Mouse (Mus musculus): ENCODE results near the gene Ctbp2. TPM values are rescaled to one million over a fixed set of nuclear protein-coding genes. Genes with fewer than 3 reads are reported as not detected.
"Not testable (repeated sequence)": the region's sequence is repeated elsewhere in the genome, so short reads cannot be mapped to it uniquely, and the experiment has no call there.

Ctbp2 gene
- polyA plus RNA-seq, 1 experiment = 82.6 TPM

DNA sequence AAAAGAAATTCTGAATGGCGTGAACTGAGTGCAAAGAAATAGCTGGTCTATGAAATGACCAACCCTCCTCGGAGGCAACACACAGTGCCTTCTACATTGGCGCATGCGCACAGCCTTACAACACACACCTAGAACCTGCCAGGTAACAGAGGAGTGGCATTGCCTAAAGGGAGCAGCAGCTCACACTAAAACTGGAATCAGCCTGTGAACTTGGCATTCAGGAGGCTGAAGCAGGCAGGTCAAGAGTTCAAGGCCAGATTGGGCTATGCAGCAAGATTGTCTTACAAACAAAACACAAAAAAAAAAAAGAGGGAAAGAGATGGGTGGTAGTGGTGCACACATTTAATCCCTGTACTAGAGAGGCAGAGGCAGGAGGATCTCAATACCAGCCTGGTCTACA is 14.7 kb downstream of the Ctbp2 start:
- H3K27me3 ChIP-seq (replicated peaks) = no peaks in the 10 kb centered on the region
- no peaks in the 10 kb centered on the region for H3K9me3 ChIP-seq
- no peak overlapping the region for H3K4me3 ChIP-seq (replicated peaks)
- TF ChIP-seq FLI1 (IDR thresholded peaks at IDR 0.05; ENCODE audit: low read length) = no peak
- no peak for TF ChIP-seq GATA1 (IDR thresholded peaks at IDR 0.05; ENCODE audit: borderline replicate concordance, low read length)
- H3K36me3 ChIP-seq (replicated peaks; ENCODE audit: low read length) = peaks cover 41% of the 10 kb centered on the region
- H3K4me1 ChIP-seq = peaks cover 70% of the 10 kb centered on the region

DNA sequence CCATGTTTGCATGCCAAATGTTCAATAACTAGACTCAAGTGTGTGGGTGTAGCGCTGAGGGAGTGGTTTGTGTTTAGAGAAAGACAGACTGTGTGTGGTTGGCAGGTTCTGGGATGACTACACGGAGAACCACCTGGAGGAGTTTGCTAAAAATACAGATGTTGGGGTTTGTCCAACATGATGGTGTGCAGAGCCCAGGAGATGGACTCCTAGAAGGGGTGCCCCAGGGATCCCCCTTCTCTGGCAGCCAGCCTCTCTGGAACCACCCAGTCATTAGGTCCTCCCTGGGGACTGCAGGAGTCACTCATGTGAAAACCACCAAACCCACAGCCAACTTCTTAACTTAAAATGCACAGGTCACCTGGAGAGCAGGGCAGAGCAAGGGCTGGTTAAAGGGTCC is 15.5 kb downstream of the Ctbp2 start:
- Histone ChIP-seq H3K4me3 (replicated peaks) (no peak overlapping the region), H3K36me3 (replicated peaks; ENCODE audit: low read length) (peaks cover 41% of the 10 kb centered on the region), H3K4me1 (peaks cover 63% of the 10 kb centered on the region), H3K9me3 (no peaks in the 10 kb centered on the region), H3K27me3 (replicated peaks) (no peaks in the 10 kb centered on the region)
- TF ChIP-seq FLI1 (IDR thresholded peaks at IDR 0.05; ENCODE audit: low read length) (no peak), GATA1 (IDR thresholded peaks at IDR 0.05; ENCODE audit: borderline replicate concordance, low read length) (no peak)

DNA sequence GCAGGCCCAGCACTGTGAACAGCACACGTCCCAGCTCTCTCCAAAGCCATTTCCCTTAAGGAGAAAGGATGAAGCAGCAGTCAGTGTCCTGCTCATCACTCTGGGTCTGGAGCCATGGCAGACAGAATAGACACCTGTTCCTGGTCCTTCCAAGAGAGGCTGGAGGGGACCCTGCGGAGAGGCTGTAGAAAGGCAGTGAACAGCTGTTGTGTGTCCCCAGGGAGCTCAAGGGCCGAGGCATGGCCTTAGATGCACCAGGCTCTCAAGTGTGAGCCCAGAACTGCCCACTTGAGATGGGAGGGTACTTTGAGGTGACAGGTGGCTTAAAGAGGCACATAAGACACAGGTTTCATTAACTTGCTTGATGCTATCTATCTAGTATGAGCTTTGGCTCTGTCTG is 21.6 kb downstream of the Ctbp2 start:
- peaks cover 51% of the 10 kb centered on the region for H3K36me3 ChIP-seq (replicated peaks; ENCODE audit: low read length)
- TF ChIP-seq GATA1 (IDR thresholded peaks at IDR 0.05; ENCODE audit: borderline replicate concordance, low read length) = no peak
- no peak for TF ChIP-seq FLI1 (IDR thresholded peaks at IDR 0.05; ENCODE audit: low read length)
- H3K9me3 ChIP-seq = no peaks in the 10 kb centered on the region
- peaks cover 65% of the 10 kb centered on the region for H3K4me1 ChIP-seq
- H3K4me3 ChIP-seq (replicated peaks) = no peak overlapping the region
- no peaks in the 10 kb centered on the region for H3K27me3 ChIP-seq (replicated peaks)

DNA sequence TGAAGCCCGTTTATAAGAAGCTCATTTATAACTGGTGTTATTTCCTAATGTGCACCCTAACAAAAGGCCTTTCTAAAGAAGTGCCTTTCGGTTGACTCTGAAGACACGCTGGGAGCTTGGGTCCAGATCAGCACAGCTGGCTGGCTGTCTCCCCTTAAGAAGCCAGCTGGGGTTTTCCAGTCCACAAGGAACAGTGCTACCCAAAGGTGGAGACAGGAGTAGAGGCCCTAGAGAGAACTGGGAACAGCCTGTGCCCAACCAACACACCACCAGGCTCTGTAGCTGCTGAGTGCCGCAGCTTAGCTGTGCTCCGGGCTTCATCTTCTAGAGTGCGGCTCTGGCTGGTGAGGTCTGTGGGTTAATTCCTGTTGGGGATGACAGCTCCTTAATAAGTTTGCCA is 23.1 kb downstream of the Ctbp2 start:
- Histone ChIP-seq H3K27me3 (replicated peaks) (no peaks in the 10 kb centered on the region), H3K36me3 (replicated peaks; ENCODE audit: low read length) (peaks cover 59% of the 10 kb centered on the region), H3K9me3 (no peaks in the 10 kb centered on the region), H3K4me3 (replicated peaks) (no peak overlapping the region), H3K4me1 (peaks cover 51% of the 10 kb centered on the region)
- TF ChIP-seq FLI1 (IDR thresholded peaks at IDR 0.05; ENCODE audit: low read length) (no peak), GATA1 (IDR thresholded peaks at IDR 0.05; ENCODE audit: borderline replicate concordance, low read length) (no peak)

DNA sequence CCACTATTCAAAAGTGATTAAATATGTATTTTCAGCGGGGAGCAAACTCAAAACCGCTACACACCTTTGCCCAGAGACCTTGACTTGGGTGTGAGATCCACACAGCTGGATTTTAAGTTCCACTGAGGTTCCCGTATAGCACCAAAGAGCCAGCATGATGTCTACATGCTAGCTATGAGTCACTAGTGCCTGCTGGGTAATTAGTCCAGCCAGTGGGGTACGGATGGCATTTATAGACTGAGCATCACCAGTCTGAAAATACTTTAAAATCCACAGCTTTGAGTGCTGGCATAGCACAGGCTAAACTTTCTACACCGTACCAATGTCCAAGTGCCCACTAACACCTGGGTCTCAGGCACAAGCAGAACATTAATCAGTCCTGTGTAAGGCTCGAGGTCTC is 24.0 kb downstream of the Ctbp2 start:
- no peak for TF ChIP-seq FLI1 (IDR thresholded peaks at IDR 0.05; ENCODE audit: low read length)
- TF ChIP-seq GATA1 (IDR thresholded peaks at IDR 0.05; ENCODE audit: borderline replicate concordance, low read length) = no peak
- H3K4me3 ChIP-seq (replicated peaks) = no peak overlapping the region
- peaks cover 61% of the 10 kb centered on the region for H3K36me3 ChIP-seq (replicated peaks; ENCODE audit: low read length)

DNA sequence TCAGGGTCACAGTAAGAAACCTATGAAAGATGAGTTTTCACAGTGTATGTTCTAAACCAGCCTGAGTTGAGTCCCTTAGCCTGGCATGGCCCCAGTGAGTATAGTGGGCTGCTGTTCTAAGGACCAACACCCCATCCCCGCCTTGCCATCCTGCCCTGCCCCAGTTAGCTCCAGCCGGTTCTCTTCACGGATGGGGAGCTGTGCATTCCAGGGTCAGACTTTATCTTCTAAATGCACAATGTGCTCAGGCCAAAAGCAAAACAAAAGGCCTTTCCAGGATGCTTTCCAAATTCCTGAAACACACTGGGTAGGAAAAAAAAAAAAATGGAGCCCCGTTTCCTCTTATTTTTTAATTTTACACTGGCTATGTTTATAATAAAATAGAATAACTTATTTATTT is 24.9 kb downstream of the Ctbp2 start:
- H3K4me1 ChIP-seq = peaks cover 48% of the 10 kb centered on the region
- TF ChIP-seq GATA1 (IDR thresholded peaks at IDR 0.05; ENCODE audit: borderline replicate concordance, low read length) (no peak), FLI1 (IDR thresholded peaks at IDR 0.05; ENCODE audit: low read length) (no peak)
- no peak overlapping the region for H3K4me3 ChIP-seq (replicated peaks)
- H3K27me3 ChIP-seq (replicated peaks) = no peaks in the 10 kb centered on the region
- peaks cover 59% of the 10 kb centered on the region for H3K36me3 ChIP-seq (replicated peaks; ENCODE audit: low read length)
- H3K9me3 ChIP-seq = no peaks in the 10 kb centered on the region

More for the DNA sequence above, 24.0 kb downstream of the Ctbp2 start:
- Histone ChIP-seq H3K9me3 (no peaks in the 10 kb centered on the region), H3K4me1 (peaks cover 48% of the 10 kb centered on the region), H3K27me3 (replicated peaks) (no peaks in the 10 kb centered on the region)

DNA sequence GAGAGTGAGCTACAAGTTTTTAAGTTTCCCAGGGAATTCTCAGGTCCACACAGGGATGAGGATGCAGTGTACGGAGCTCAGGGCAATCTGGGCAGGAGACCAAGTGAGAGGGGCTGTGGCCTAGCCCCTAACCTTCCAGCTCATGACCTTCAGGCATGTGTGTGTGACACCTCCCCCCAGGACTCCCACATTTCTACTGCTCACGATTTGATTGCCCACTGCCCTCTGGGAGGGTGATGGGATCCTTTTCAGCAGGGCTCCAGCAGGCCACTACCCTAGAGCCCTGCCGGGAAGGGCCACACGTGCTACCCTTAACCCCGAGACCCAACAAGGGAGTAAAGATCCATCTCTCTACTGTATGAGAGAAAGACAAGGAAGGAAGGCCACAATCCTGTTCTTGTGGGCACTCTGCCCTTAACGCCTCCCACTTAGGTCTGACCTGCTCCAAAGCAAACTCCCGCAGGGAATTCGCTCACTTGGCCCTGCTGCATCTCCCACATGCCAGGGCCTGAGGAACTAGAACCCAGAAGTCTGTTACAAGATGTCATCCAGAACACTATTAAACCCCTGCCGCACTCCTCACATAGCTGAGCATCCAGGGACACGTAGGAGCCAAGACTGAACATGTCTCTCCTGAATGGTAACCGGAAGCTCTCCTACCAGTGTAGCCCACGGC is 25.9 kb downstream of the Ctbp2 start:
- Histone ChIP-seq H3K4me1 (peaks cover 44% of the 10 kb centered on the region), H3K9me3 (no peaks in the 10 kb centered on the region), H3K4me3 (replicated peaks) (no peak overlapping the region), H3K36me3 (replicated peaks; ENCODE audit: low read length) (peaks cover 67% of the 10 kb centered on the region), H3K27me3 (replicated peaks) (no peaks in the 10 kb centered on the region)
- TF ChIP-seq FLI1 (IDR thresholded peaks at IDR 0.05; ENCODE audit: low read length) (no peak), GATA1 (IDR thresholded peaks at IDR 0.05; ENCODE audit: borderline replicate concordance, low read length) (no peak)

DNA sequence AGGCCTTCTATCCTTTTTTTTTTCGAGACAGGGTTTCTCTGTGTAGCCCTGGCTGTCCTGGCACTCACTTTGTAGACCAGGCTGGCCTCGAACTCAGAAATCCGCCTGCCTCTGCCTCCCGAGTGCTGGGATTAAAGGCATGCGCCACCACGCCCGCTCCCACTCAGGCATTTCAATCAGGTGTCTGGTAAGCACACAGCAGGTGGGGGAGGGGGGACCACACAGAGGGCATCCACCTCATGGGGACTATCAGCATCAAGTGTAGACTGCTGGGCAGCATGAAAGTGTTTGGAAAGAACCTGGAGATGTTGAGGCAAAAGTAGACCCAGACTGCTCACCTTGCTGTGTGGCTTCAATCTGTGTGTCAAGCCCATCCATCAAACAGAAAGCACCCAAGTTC is 28.5 kb downstream of the Ctbp2 start:
- not testable (repeated sequence) for H3K27me3 ChIP-seq (replicated peaks)
- H3K36me3 ChIP-seq (replicated peaks; ENCODE audit: low read length) = peaks cover 69% of the 10 kb centered on the region

DNA sequence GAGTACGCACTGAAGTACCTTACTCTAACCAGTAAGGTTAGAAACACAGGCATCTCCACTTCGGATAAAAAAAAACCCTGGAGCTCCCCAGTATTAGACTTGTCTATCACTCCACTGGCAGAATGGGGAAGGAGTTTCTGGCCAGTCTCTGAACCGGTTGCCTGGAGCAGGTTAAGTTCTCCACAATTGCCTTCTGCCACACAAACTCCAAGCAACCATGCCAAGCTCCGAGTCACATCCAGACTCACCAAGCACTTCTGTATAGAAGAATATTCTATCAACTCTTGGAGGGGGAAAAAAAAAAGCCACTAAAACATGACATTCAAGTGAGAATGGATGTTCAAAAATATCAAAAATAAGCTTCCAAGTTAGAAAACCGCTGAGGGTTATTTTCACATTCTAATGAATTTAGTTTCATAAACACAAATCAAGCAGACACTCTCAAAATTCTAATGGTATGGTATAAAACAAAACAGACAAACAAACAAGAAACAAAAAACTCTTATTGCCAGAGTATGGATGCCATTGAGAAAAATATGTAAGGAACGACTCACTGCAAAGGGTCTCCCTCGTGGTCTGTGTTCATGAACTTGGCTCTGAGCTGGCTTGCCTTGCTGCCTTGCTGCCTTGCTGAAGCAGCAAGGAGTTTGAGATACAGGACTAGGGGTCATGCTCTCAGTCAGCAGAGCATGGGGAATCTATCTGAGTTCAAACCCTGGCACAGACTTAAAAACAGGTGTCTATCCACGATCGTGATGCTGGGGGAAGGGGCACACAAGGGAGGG is 29.3 kb downstream of the Ctbp2 start:
- no peaks in the 10 kb centered on the region for H3K27me3 ChIP-seq (replicated peaks)
- TF ChIP-seq FLI1 (IDR thresholded peaks at IDR 0.05; ENCODE audit: low read length) (no peak), GATA1 (IDR thresholded peaks at IDR 0.05; ENCODE audit: borderline replicate concordance, low read length) (no peak)
- peaks cover 63% of the 10 kb centered on the region for H3K36me3 ChIP-seq (replicated peaks; ENCODE audit: low read length)
- H3K4me1 ChIP-seq = peaks cover 42% of the 10 kb centered on the region
- no peak overlapping the region for H3K4me3 ChIP-seq (replicated peaks)
- no peaks in the 10 kb centered on the region for H3K9me3 ChIP-seq

More for the DNA sequence above, 28.5 kb downstream of the Ctbp2 start:
- H3K9me3 ChIP-seq; H3K4me3 ChIP-seq (replicated peaks): not testable (repeated sequence)
- peaks cover 41% of the 10 kb centered on the region for H3K4me1 ChIP-seq

DNA sequence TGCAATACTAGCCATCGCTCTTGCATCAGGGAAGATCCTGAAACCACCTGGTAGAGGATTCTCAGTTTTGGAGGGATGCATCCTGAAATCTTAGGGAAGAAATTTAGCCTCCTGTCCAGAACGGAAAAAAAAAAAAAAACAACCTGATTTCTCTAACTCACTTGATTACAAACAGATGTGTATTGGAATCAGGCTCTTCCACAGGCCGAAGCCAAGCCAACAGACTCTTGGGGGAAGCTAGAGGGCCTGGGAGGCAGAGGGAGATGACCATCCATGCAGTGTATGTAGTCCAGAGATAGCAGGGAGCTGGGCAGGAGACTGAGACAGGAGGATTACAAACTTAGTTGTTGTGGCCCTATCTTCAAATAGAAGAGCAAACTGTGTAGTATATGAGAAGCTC is 30.0 kb downstream of the Ctbp2 start:
- Histone ChIP-seq H3K27me3 (replicated peaks) (no peaks in the 10 kb centered on the region), H3K9me3 (no peaks in the 10 kb centered on the region), H3K4me1 (peaks cover 43% of the 10 kb centered on the region), H3K4me3 (replicated peaks) (no peak overlapping the region), H3K36me3 (replicated peaks; ENCODE audit: low read length) (peaks cover 58% of the 10 kb centered on the region)
- no peak for TF ChIP-seq GATA1 (IDR thresholded peaks at IDR 0.05; ENCODE audit: borderline replicate concordance, low read length)
- no peak for TF ChIP-seq FLI1 (IDR thresholded peaks at IDR 0.05; ENCODE audit: low read length)

Data from megakaryocyte, embryonic 14.5 days (primary cell).